Mouse (Mus musculus): ENCODE measurements around the gene Tm9sf2.

- TF ChIP-seq MAX (IDR thresholded peaks at IDR 0.05; ENCODE audit: low read depth) (no peak), TCF12 (IDR thresholded peaks at IDR 0.05; ENCODE audit: insufficient read depth, poor library complexity, severe bottlenecking) (no peak), POLR2A (IDR thresholded peaks at IDR 0.05; ENCODE audit: insufficient read length, low read depth) (no peak), MYOD1 (IDR thresholded peaks at IDR 0.05; ENCODE audit: control insufficient read depth in 1 of 3, insufficient read length in 2 of 3, low read depth in 2 of 3) (no peak), E2F4 (IDR thresholded peaks at IDR 0.05; ENCODE audit: insufficient read depth) (no peak), POLR2AphosphoS2 (IDR thresholded peaks at IDR 0.05; ENCODE audit: insufficient read length, low read depth) (no peak), USF1 (IDR thresholded peaks at IDR 0.05; ENCODE audit: low read depth) (no peak), MYOG (IDR thresholded peaks at IDR 0.05; ENCODE audit: control insufficient read depth in 1 of 3, insufficient read depth in 1 of 3, insufficient read length in 2 of 3, low read depth in 2 of 3) (no peak), SRF (IDR thresholded peaks at IDR 0.05; ENCODE audit: control insufficient read depth, insufficient read length, low read depth) (no peak)
These were observed 10.5 kb upstream of the Tm9sf2 start for GRCm38 (mm10) chr14:122096331-122096730.

All from myocyte (in vitro differentiated cells).